Mouse (Mus musculus) CH12.LX (cell line): Measurements from ENCODE around the gene Fem1b. TPM values are rescaled to one million over a fixed set of nuclear protein-coding genes. Genes with fewer than 3 reads are reported as not detected.

Source experiments
- DNase-seq: peaks from one replicate; pipeline ENCODE4 v3.0.0-alpha.2; 2013; ENCODE audit errors: extremely low read depth
- H3K27ac ChIP-seq: 2 replicates; pipeline ENCODE4 v1.5.1; 2012; ENCODE audit warnings: low read depth, mild to moderate bottlenecking, control low read depth, moderate library complexity; ENCODE audit not compliant: insufficient read depth
- H3K27me3 ChIP-seq: replicated peaks from 2 replicates; pipeline ENCODE3; 2012; ENCODE audit warnings: inconsistent platforms
- H3K36me3 ChIP-seq, 2 experiments: replicated peaks in 1 of 2; 2 replicates each; pipeline versions ENCODE3 to v1.6.1; 2012; ENCODE audit warnings: inconsistent platforms in 1 of 2, low read length in 1 of 2, mild to moderate bottlenecking in 1 of 2, mixed read lengths in 1 of 2, moderate library complexity in 1 of 2; ENCODE audit not compliant: control insufficient read depth in 1 of 2, insufficient read depth in 1 of 2
- H3K4me1 ChIP-seq, 2 experiments: 2 replicates each; pipeline ENCODE4 v1.6.1; 2012; ENCODE audit warnings: inconsistent platforms in 1 of 2, moderate library complexity in 1 of 2; ENCODE audit not compliant: insufficient read depth in 2 of 2, control insufficient read depth in 1 of 2
- H3K4me2 ChIP-seq: 2 replicates; pipeline ENCODE4 v1.6.1; 2012; ENCODE audit warnings: low read depth, mild to moderate bottlenecking, control low read depth; ENCODE audit not compliant: poor library complexity, insufficient read depth, severe bottlenecking
- H3K4me3 ChIP-seq, 3 experiments: fragments of 150-350 bp in 1 of 3; sonication (generic) in 1 of 3; replicated peaks in 1 of 3; 2 replicates each; pipeline versions ENCODE3 to v1.5.1; 2011 to 2012; ENCODE audit warnings: low read depth in 2 of 3, low read length in 2 of 3, mild to moderate bottlenecking in 2 of 3, moderate library complexity in 2 of 3, control low read depth in 1 of 3, improper control_type of control experiment in 1 of 3, inconsistent platforms in 1 of 3, mixed read lengths in 1 of 3; ENCODE audit not compliant: poor library complexity in 1 of 3
- H3K79me2 ChIP-seq: replicated peaks from 2 replicates; pipeline ENCODE4 v1.6.1; 2012; ENCODE audit warnings: mild to moderate bottlenecking, moderate library complexity; ENCODE audit not compliant: control insufficient read depth, poor library complexity, insufficient read depth, severe bottlenecking; ENCODE audit errors: extremely low read depth
- H3K9ac ChIP-seq: 2 replicates; pipeline ENCODE4 v1.6.1; 2012; ENCODE audit warnings: low read depth, mild to moderate bottlenecking, control low read depth, moderate library complexity; ENCODE audit not compliant: insufficient read depth
- H3K9me3 ChIP-seq: replicated peaks from 2 replicates; pipeline ENCODE3; 2012; ENCODE audit warnings: low read length, inconsistent platforms, mixed read lengths
- CHD2 ChIP-seq: IDR thresholded peaks from 2 replicates; pipeline ENCODE4 v1.6.1; 2011; ENCODE audit warnings: low read length, improper control_type of control experiment
- CTCF ChIP-seq, 2 experiments: IDR thresholded peaks in 1 of 2; conservative IDR thresholded peaks in 1 of 2; 2 replicates each; pipeline ENCODE4 v1.5.1; 2011 to 2012; ENCODE audit warnings: low read depth in 2 of 2, low read length in 2 of 2, improper control_type of control experiment in 1 of 2, inconsistent platforms in 1 of 2, mild to moderate bottlenecking in 1 of 2, moderate library complexity in 1 of 2
- E2F4 ChIP-seq: IDR thresholded peaks from 2 replicates; pipeline ENCODE4 v1.6.1; 2011; ENCODE audit warnings: low read depth, low read length, improper control_type of control experiment; ENCODE audit not compliant: insufficient replicate concordance
- EP300 ChIP-seq: IDR thresholded peaks from 2 replicates; pipeline ENCODE4 v1.6.1; 2011; ENCODE audit warnings: low read length, improper control_type of control experiment
- ETS1 ChIP-seq: conservative IDR thresholded peaks from 2 replicates; pipeline ENCODE4 v1.6.1; 2012; ENCODE audit warnings: low read depth, mild to moderate bottlenecking, inconsistent platforms, low read length, improper control_type of control experiment, moderate library complexity
- GABPA ChIP-seq: IDR thresholded peaks from 2 replicates; pipeline ENCODE4 v1.6.1; 2012; ENCODE audit warnings: low read depth, low read length, improper control_type of control experiment, inconsistent platforms; ENCODE audit not compliant: insufficient replicate concordance
- IRF4 ChIP-seq: IDR thresholded peaks from 2 replicates; pipeline ENCODE4 v1.6.1; 2014; ENCODE audit warnings: low read depth, mild to moderate bottlenecking, inconsistent platforms, low read length, improper control_type of control experiment
- KAT2A ChIP-seq: IDR thresholded peaks from 2 replicates; pipeline ENCODE4 v1.6.1; 2012; ENCODE audit warnings: low read length, improper control_type of control experiment, inconsistent platforms; ENCODE audit not compliant: insufficient replicate concordance
- MAX ChIP-seq: IDR thresholded peaks from 2 replicates; pipeline ENCODE4 v1.6.1; 2011; ENCODE audit warnings: low read length, improper control_type of control experiment
- MYC ChIP-seq: IDR thresholded peaks from 2 replicates; pipeline ENCODE4 v1.6.1; 2011; ENCODE audit warnings: low read depth, mild to moderate bottlenecking, improper control_type of control experiment, low read length
- NELFE ChIP-seq: IDR thresholded peaks from 2 replicates; pipeline ENCODE4 v1.6.1; 2011; ENCODE audit warnings: low read depth, low read length, improper control_type of control experiment
- NRF1 ChIP-seq: IDR thresholded peaks from 2 replicates; pipeline ENCODE4 v1.6.1; 2014; ENCODE audit warnings: low read depth, mild to moderate bottlenecking, inconsistent platforms, low read length, improper control_type of control experiment, moderate library complexity
- PAX5 ChIP-seq: IDR thresholded peaks from 2 replicates; pipeline ENCODE4 v1.6.1; 2012; ENCODE audit warnings: low read length, inconsistent platforms, mixed read lengths
- POLR2A ChIP-seq: IDR thresholded peaks from 2 replicates; pipeline ENCODE4 v1.6.1; 2011; ENCODE audit warnings: low read depth, mild to moderate bottlenecking, improper control_type of control experiment, low read length
- RAD21 ChIP-seq: IDR thresholded peaks from 2 replicates; pipeline ENCODE4 v1.6.1; 2011; ENCODE audit warnings: low read depth, mild to moderate bottlenecking, low read length, improper control_type of control experiment, moderate library complexity
- SIN3A ChIP-seq: IDR thresholded peaks from 2 replicates; pipeline ENCODE4 v1.6.1; 2012; ENCODE audit warnings: low read length, improper control_type of control experiment, inconsistent platforms
- SMC3 ChIP-seq: IDR thresholded peaks from 2 replicates; pipeline ENCODE4 v1.6.1; 2011; ENCODE audit warnings: low read depth, low read length, improper control_type of control experiment
- USF2 ChIP-seq: conservative IDR thresholded peaks from 2 replicates; pipeline ENCODE4 v1.6.1; 2011; ENCODE audit warnings: low read depth, low read length, improper control_type of control experiment
- ZC3H11A ChIP-seq: IDR thresholded peaks from 2 replicates; pipeline ENCODE4 v1.6.1; 2012; ENCODE audit warnings: low read depth, mild to moderate bottlenecking, inconsistent platforms, low read length, improper control_type of control experiment
- ZKSCAN1 ChIP-seq: IDR thresholded peaks from 2 replicates; pipeline ENCODE4 v1.6.1; 2012; ENCODE audit warnings: low read depth, inconsistent platforms, low read length, improper control_type of control experiment, borderline replicate concordance
- ZNF384 ChIP-seq: IDR thresholded peaks from 2 replicates; pipeline ENCODE4 v1.6.1; 2012; ENCODE audit warnings: low read depth, low read length, improper control_type of control experiment, inconsistent platforms
- dilution Hi-C: fragments of 300-500 bp; cut with MboI; formaldehyde crosslinking; loops from 2 replicates; pipeline ENCODE4 v1.14.3; 2020; ENCODE audit warnings: low sequenced_read_pairs; ENCODE audit not compliant: extremely low pct_unique_long_range_greater_than_20kb, extremely low pct_ligation_motif_present
- in situ Hi-C: fragments of 300-500 bp; cut with MboI; formaldehyde crosslinking; loops from 3 replicates; pipeline ENCODE4 v1.14.3; 2019; ENCODE audit warnings: low sequenced_read_pairs, low pct_ligation_motif_present, low pct_unique_long_range_greater_than_20kb, mixed read lengths
- polyA plus RNA-seq: library from polyadenylated mRNA; unstranded; fragments of >175 nt; gene quantifications from 2 replicates; pipeline ENCODE4 v1.2.1, GENCODE M21; 2012; ENCODE audit warnings: low read depth; ENCODE audit not compliant: insufficient read length
- total RNA-seq, 2 experiments: library from RNA; depleted of rRNA; stranded (reverse); fragments of 300-350 nt in 1 of 2; fragments of >200 nt in 1 of 2; gene quantifications; 2 replicates each; pipeline ENCODE4 v1.2.3; 2012 to 2014

Fem1b gene
- total and polyA plus RNA-seq, 3 experiments = 26.8 to 34.6 (median 30.1) TPM

DNA sequence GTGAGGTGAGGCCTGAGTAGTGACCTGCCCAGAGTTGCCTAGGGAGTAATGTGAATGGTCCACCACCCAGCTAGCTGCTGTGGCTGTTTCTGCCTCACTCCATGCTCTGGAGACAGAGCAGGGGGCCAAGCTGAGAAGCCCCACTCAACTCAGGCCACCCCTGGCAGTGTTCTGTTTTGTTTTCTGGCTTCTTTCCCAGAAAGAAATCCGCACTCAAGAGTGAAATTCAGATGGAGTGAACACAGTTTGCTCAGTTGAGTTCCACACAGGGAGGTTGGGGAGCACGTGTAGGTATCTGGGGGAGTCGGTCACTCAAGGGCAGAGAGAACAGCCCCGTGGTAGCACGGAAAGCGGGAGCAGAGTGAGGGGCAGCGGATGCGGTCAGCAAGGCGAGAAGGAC, 33.0 kb downstream of the Fem1b start:
- H3K27me3 ChIP-seq = no peaks in the 10 kb centered on the region
- DNase-seq = no peak
- TF ChIP-seq IRF4 (no peak), MYC (no peak), USF2 (no peak), ETS1 (no peak), NRF1 (no peak), PAX5 (no peak), EP300 (no peak), CTCF (conservative IDR thresholded peaks at IDR 0.05 in 1 of 2, IDR thresholded peaks at IDR 0.05 in 1 of 2; ENCODE audit: low read depth in 2 of 2, low read length in 2 of 2) (no peak), POLR2A (no peak), NELFE (no peak), MAX (no peak), ZNF384 (no peak), CHD2 (no peak), E2F4 (no peak), GABPA (no peak), KAT2A (no peak), ZKSCAN1 (no peak)
- H3K79me2 ChIP-seq = no peaks in the 10 kb centered on the region
- dilution Hi-C loops (no loop called here), in situ Hi-C loops (loop anchor here (10.0 kb wide), 1 partner anchor 154 kb away; no protein-coding TSS in a partner anchor)
- no peak overlapping the region for H3K9ac ChIP-seq
- H3K4me2 ChIP-seq = no peak overlapping the region
- no peak overlapping the region for H3K27ac ChIP-seq
- H3K36me3 ChIP-seq = peaks cover 0 to 12% of the 10 kb centered on the region in 2 experiments
- H3K9me3 ChIP-seq = no peaks in the 10 kb centered on the region
- no peaks in the 10 kb centered on the region for H3K4me1 ChIP-seq
- no peak overlapping the region for H3K4me3 ChIP-seq

- Histone ChIP-seq H3K36me3 (peaks cover 0 to 12% of the 10 kb centered on the region in 2 experiments), H3K4me2 (no peak overlapping the region), H3K27ac (no peak overlapping the region), H3K9ac (no peak overlapping the region), H3K9me3 (no peaks in the 10 kb centered on the region), H3K79me2 (no peaks in the 10 kb centered on the region), H3K4me1 (peaks cover 2 to 12% of the 10 kb centered on the region in 2 experiments; a peak in 3 of 4 replicates), H3K27me3 (no peaks in the 10 kb centered on the region), H3K4me3 (no peak overlapping the region)
- in situ Hi-C loops (loop anchor here (10.0 kb wide), 1 partner anchor 153 kb away; no protein-coding TSS in a partner anchor), dilution Hi-C loops (no loop called here)
- TF ChIP-seq ZC3H11A = peak; percentile 24; the same call in 1 of the 2 replicates
- TF ChIP-seq CTCF (conservative IDR thresholded peaks at IDR 0.05 in 1 of 2, IDR thresholded peaks at IDR 0.05 in 1 of 2; ENCODE audit: low read depth in 2 of 2, low read length in 2 of 2) = peak; percentile 79 to 96
- TF ChIP-seq RAD21 = peak; percentile 94
- no peak for TF ChIP-seq SIN3A
- TF ChIP-seq SMC3 = peak; percentile 76
- TF ChIP-seq IRF4 = peak; percentile 34; the same call in 1 of the 2 replicates
- DNase-seq = peak; percentile 71
Observed at GRCm38 (mm10) chr9:62777461-62777860, 34.3 kb downstream of the Fem1b start.
